Mouse (Mus musculus) E14TG2a.4 (cell line): ENCODE results near the gene Pax3.

Experiments
- H3K27me3 ChIP-seq: 2 replicates; pipeline ENCODE4 v1.6.1; 2014; ENCODE audit warnings: low read length, control low read depth; ENCODE audit not compliant: insufficient read depth
- H3K36me3 ChIP-seq: 2 replicates; pipeline ENCODE4 v1.6.1; 2014; ENCODE audit warnings: low read length, control low read depth; ENCODE audit not compliant: insufficient read depth
- H3K4me1 ChIP-seq: replicated peaks from 2 replicates; pipeline ENCODE4 v1.6.1; 2014; ENCODE audit warnings: low read depth, low read length, control low read depth
- H3K4me3 ChIP-seq: replicated peaks from 2 replicates; pipeline ENCODE4 v1.5.1; 2014; ENCODE audit warnings: mild to moderate bottlenecking, low read length
- H3K9me3 ChIP-seq: 2 replicates; pipeline ENCODE4 v1.6.1; 2014; ENCODE audit warnings: low read length, control low read depth
- CTCF ChIP-seq: conservative IDR thresholded peaks from 2 replicates; pipeline ENCODE4 v1.5.1; 2014; ENCODE audit warnings: low read length
- NANOG ChIP-seq: IDR thresholded peaks from 2 replicates; pipeline ENCODE4 v1.6.1; 2014; ENCODE audit warnings: borderline replicate concordance, low read length, mixed read lengths
- POU5F1 ChIP-seq: IDR thresholded peaks from 2 replicates; pipeline ENCODE4 v1.6.1; 2014; ENCODE audit warnings: low read length, borderline replicate concordance

Gene Pax3

GRCm38 (mm10) chr1:78142912-78143311 is 54.0 kb downstream of the Pax3 start:
- H3K27me3 ChIP-seq: peaks cover 21% of the 10 kb centered on the region
- peaks cover 40% of the 10 kb centered on the region for H3K4me1 ChIP-seq
- no peaks in the 10 kb centered on the region for H3K36me3 ChIP-seq
- H3K9me3 ChIP-seq: no peaks in the 10 kb centered on the region
- no peak overlapping the region for H3K4me3 ChIP-seq
- TF ChIP-seq CTCF: no peak
- no peak for TF ChIP-seq POU5F1

DNA sequence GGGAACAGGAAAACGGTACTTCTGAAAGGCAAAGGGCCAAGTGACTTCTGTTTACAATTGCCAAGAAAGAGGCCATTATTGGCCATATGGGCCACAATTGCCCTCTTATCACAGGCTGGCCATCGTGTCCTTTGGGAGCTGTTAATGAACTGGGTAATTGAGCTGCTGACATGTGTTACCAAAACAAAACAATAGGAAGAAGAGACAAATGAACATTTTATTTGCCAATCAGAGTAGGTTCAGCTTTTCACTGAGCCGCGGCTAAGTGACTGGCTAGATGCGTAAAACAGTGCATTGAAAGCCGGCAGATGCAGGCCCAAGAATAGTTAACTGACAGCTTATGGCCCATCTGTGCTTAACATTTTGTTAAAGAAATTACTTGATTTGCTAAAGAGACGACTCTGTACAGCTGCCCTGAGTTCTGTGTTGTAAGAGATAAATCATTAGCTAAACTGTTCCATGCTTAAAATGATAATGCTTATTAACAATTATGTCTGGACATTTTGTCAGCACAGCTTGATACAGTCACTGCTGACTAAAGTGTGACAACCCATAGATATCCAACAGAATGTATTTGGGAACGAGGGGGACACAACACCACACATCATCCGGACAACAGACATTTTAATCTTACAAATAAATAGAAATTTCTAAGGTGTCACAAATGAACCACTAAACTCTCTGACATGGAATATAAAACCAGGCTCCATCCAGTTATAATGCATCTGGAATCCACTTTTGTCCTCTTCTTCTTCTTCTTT is 55.0 kb downstream of the Pax3 start:
- no peak overlapping the region for H3K4me3 ChIP-seq
- H3K27me3 ChIP-seq: peaks cover 28% of the 10 kb centered on the region
- H3K4me1 ChIP-seq: peaks cover 39% of the 10 kb centered on the region
- no peaks in the 10 kb centered on the region for H3K36me3 ChIP-seq
- no peaks in the 10 kb centered on the region for H3K9me3 ChIP-seq
- TF ChIP-seq POU5F1 (no peak), CTCF (no peak), NANOG (no peak)

DNA sequence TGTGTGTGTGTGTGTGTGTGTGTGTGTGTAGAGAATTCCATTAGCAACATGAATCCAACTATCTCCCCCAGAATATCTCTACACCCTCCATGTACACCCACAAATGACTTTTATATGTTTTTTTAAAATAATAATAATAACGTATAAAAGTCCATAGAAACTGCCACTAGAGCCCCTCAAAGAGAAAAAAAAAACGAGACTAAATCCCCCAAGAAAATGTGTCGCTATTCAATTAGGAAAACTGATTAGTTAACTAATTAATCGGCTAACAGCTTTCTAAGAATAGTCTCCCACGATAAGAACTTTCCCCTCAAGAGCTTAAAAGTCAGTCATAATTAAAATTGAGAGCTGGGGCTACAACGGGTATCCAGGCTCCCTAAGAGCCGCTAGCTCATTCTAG is 55.6 kb downstream of the Pax3 start:
- TF ChIP-seq NANOG (no peak), CTCF (no peak), POU5F1 (no peak)
- Histone ChIP-seq H3K27me3 (peaks cover 28% of the 10 kb centered on the region), H3K4me1 (peaks cover 35% of the 10 kb centered on the region), H3K4me3 (no peak overlapping the region), H3K36me3 (no peaks in the 10 kb centered on the region), H3K9me3 (no peaks in the 10 kb centered on the region)

DNA sequence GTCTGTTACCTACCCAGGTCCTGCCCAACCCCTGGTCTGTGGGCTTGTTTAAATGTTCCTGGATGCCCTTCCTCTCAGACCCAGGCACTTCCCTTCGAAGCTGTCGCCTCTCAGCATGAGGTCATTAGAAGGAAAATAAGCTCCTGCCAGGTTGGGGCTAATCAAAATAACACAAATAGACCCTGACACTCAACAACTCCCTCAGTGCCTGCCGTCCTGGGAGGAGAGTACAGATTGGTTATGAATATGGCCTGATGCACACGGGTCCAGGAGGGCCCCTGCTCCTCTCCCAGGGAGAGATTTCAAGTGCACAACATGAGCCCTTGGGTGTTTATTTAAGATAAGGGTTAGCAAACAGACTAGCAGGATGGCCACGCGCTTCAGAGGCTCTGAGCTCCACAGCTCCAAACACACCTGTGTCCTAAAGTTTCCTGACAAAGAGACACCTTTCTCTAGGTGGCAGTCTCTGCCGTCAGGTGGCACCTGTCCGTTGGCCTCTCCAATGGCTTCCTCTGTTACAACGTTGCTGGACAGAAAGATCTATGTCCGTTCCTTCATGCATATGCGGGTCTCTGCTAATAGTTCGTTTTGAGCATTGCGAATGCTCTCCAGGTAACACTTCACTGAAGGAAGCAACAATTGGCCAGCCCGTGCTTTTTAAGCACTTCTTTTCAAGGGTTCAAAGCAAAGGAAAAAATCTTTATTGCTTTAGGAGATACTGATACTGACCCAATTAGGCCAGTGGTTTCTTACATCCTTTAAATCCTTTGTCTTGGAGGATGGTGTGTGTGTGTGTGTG is 56.2 kb downstream of the Pax3 start:
- TF ChIP-seq POU5F1: no peak
- no peak for TF ChIP-seq NANOG
- TF ChIP-seq CTCF: no peak
- Histone ChIP-seq H3K36me3 (no peaks in the 10 kb centered on the region), H3K9me3 (no peaks in the 10 kb centered on the region), H3K27me3 (peaks cover 31% of the 10 kb centered on the region), H3K4me3 (no peak overlapping the region), H3K4me1 (peaks cover 35% of the 10 kb centered on the region)

DNA sequence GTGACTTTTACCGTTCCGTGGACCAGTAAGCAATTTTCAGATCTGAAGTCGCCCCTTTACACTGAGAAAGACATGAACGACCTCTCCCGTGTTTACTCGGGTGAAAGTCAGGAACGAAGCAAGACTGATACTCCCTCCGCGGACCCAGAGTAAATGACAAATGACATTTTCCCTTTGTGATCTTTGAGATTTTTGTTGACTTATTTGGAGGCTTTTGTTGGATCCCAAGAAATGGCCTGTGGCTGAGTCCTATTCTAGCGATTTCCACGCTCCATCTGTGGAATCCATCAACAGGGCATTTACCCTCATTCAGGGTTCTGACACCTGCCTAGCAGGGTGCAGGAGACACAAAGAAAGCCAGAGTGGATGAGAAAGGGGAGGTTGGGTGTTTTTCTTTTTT is 57.6 kb downstream of the Pax3 start:
- peaks cover 35% of the 10 kb centered on the region for H3K4me1 ChIP-seq
- H3K4me3 ChIP-seq: no peak overlapping the region
- H3K27me3 ChIP-seq: peaks cover 32% of the 10 kb centered on the region
- no peak for TF ChIP-seq NANOG
- no peak for TF ChIP-seq POU5F1
- TF ChIP-seq CTCF: no peak
- no peaks in the 10 kb centered on the region for H3K9me3 ChIP-seq
- no peaks in the 10 kb centered on the region for H3K36me3 ChIP-seq

DNA sequence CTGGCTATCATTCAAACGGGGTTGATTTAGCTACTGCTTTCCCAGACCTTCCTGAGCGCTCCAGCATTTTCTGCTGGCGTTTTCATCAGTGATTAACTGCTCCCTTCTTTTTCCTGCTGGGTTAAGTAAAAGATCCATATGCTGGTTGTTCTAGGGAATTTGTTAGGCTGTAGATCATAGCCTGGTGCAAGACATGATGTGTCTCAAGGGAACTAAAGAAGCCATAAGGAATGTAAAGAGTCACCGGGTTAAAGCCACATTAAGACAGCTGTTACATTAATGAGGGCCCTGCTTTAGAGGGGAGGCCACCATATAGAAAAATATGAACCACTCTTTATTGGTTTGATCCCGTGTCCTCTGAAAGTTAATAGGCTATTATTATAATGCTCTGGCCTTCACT is 67.7 kb downstream of the Pax3 start:
- no peaks in the 10 kb centered on the region for H3K4me1 ChIP-seq
- H3K4me3 ChIP-seq: no peak overlapping the region
- H3K9me3 ChIP-seq: no peaks in the 10 kb centered on the region
- TF ChIP-seq POU5F1 (no peak), CTCF (no peak), NANOG (no peak)
- no peaks in the 10 kb centered on the region for H3K36me3 ChIP-seq
- peaks cover 56% of the 10 kb centered on the region for H3K27me3 ChIP-seq

DNA sequence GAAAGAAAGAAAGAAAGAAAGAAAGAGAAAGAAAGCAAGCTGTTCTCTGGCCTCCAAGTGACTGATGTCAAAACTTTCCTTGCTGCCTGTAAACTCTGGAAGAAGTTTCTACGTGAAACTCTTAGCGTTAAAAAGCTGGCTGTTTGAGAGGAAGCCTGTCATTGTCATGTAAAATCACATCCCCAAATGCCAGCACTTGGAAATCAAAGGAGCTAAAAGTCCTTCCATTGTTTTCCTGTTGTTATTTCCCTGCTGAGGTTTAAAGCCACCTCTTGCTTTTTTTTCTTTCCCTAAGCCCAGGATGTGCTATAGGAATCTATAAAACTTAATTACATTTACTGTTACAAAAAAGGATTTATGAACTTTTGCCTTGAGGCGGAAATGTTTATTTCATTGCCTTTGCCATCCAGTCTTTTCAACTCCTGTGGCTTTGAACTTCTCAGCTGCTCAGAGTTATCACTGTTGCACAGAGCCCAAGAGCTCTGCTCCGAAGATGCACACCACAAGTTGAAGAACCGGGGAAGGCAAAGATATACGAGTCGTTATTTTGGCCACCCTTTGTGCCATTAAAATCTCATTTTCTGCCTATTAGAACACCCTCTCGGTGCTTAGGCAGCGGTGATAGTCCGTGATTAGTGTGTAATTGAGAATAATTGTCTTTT is 76.9 kb downstream of the Pax3 start:
- H3K36me3 ChIP-seq: no peaks in the 10 kb centered on the region
- TF ChIP-seq POU5F1 (peak; percentile 83; the same call in 1 of the 2 replicates), CTCF (no peak), NANOG (peak; percentile 72; the same call in 1 of the 2 replicates)
- H3K4me3 ChIP-seq: no peak overlapping the region
- H3K27me3 ChIP-seq: peaks cover 74% of the 10 kb centered on the region
- no peaks in the 10 kb centered on the region for H3K9me3 ChIP-seq
- peaks cover 13% of the 10 kb centered on the region for H3K4me1 ChIP-seq

- peaks cover 13% of the 10 kb centered on the region for H3K4me1 ChIP-seq
- no peaks in the 10 kb centered on the region for H3K36me3 ChIP-seq
- TF ChIP-seq NANOG (no peak), POU5F1 (no peak), CTCF (no peak)
- H3K4me3 ChIP-seq: no peak overlapping the region
- peaks cover 69% of the 10 kb centered on the region for H3K27me3 ChIP-seq
- H3K9me3 ChIP-seq: no peaks in the 10 kb centered on the region
Observed at GRCm38 (mm10) chr1:78116046-78116445, 80.9 kb downstream of the Pax3 start.
